Mouse (Mus musculus) lung, embryonic 16.5 days (tissue): ENCODE results near the gene Ech1. TPM values are rescaled to one million over a fixed set of nuclear protein-coding genes. Genes with fewer than 3 reads are reported as not detected.

ENCODE experiments used
- ATAC-seq: fragments of 200-750 bp; cut with Nextera tagmentation; 2 replicates; pipeline ENCODE4 v1.8.0; 2017; ENCODE audit warnings: low read depth, mild to moderate bottlenecking, moderate library complexity
- H3K27ac ChIP-seq: fragments of 300-500 bp; sonication (generic); 2 replicates; pipeline ENCODE4 v1.5.1; 2014; ENCODE audit warnings: mild to moderate bottlenecking, control low read depth, low read length
- H3K27me3 ChIP-seq: fragments of 300-500 bp; sonication (generic); 2 replicates; pipeline ENCODE4 v1.6.1; 2014; ENCODE audit warnings: low read depth, low read length, mixed read lengths; ENCODE audit not compliant: control insufficient read depth, insufficient read depth
- H3K36me3 ChIP-seq: fragments of 300-500 bp; sonication (generic); 2 replicates; pipeline ENCODE4 v1.6.1; 2014; ENCODE audit warnings: low read length; ENCODE audit not compliant: control insufficient read depth, insufficient read depth
- H3K4me1 ChIP-seq: fragments of 300-500 bp; sonication (generic); replicated peaks from 2 replicates; pipeline ENCODE4 v1.6.1; 2014; ENCODE audit warnings: low read length, mixed read lengths; ENCODE audit not compliant: control insufficient read depth, insufficient read depth
- H3K4me2 ChIP-seq: fragments of 300-500 bp; sonication (generic); 2 replicates; pipeline ENCODE4 v1.6.1; 2014; ENCODE audit warnings: low read depth, low read length, control low read depth
- H3K4me3 ChIP-seq: fragments of 300-500 bp; sonication (generic); 2 replicates; pipeline ENCODE4 v1.5.1; 2014; ENCODE audit warnings: mild to moderate bottlenecking, low read length, control low read depth
- H3K9ac ChIP-seq: fragments of 300-500 bp; sonication (generic); 2 replicates; pipeline ENCODE4 v1.6.1; 2014; ENCODE audit warnings: low read length, control low read depth
- H3K9me3 ChIP-seq: fragments of 300-500 bp; sonication (generic); 2 replicates; pipeline ENCODE4 v1.6.1; 2016; ENCODE audit warnings: low read length; ENCODE audit not compliant: control insufficient read depth
- WGBS: fragments of 180-500 bp; shearing (Covaris S2); extraction: QIAGEN DNeasy Blood & Tissue Kit; methylation state at CpG from one replicate; pipeline ENCODE4 v1.1.7; 2014; 5-methylcytosine and 5-hydroxymethylcytosine counted together
- polyA plus RNA-seq: library from polyadenylated mRNA; unstranded; fragments of >200 nt; fragmentation: Nextera tagmentation; extraction: Ambion mirVana; gene quantifications from 2 replicates; pipeline ENCODE4 v1.2.1, GENCODE M21; 2015

Ech1 gene
- polyA plus RNA-seq, 1 experiment from 2014 or later = 184 TPM

GRCm38 (mm10) chr7:28801451-28801850, 23.6 kb upstream of the Ech1 start:
- H3K27me3 ChIP-seq = no peaks in the 10 kb centered on the region
- H3K27ac ChIP-seq = peak overlapping the region; percentile 98
- H3K4me2 ChIP-seq = no peak overlapping the region; the same call in 1 of the 2 replicates
- H3K4me3 ChIP-seq = no peak overlapping the region
- 49% methylated on average over 3 of the region's 3 CpGs for WGBS
- no peaks in the 10 kb centered on the region for H3K36me3 ChIP-seq
- H3K4me1 ChIP-seq = peaks cover 36% of the 10 kb centered on the region
- H3K9me3 ChIP-seq = no peaks in the 10 kb centered on the region
- H3K9ac ChIP-seq = no peak overlapping the region
- no peak for ATAC-seq

- Histone ChIP-seq H3K27ac (peak overlapping the region; percentile 98), H3K36me3 (no peaks in the 10 kb centered on the region), H3K4me1 (peaks cover 32% of the 10 kb centered on the region), H3K4me3 (no peak overlapping the region), H3K9ac (peak overlapping the region; percentile 38), H3K9me3 (no peaks in the 10 kb centered on the region), H3K4me2 (peak overlapping the region; percentile 38), H3K27me3 (no peaks in the 10 kb centered on the region)
- peak; percentile 85 for ATAC-seq
- WGBS = 13% methylated on average over 10 of the region's 10 CpGs
Measured at GRCm38 (mm10) chr7:28801901-28802670, 22.9 kb upstream of the Ech1 start.

GRCm38 (mm10) chr7:28802846-28803588, 22.0 kb upstream of the Ech1 start:
- Histone ChIP-seq H3K27me3 (no peaks in the 10 kb centered on the region), H3K4me1 (peaks cover 37% of the 10 kb centered on the region), H3K4me2 (peak overlapping the region; percentile 38), H3K9ac (peak overlapping the region; percentile 38), H3K4me3 (0 out of 2 replicates have a peak overlapping the region, but pooled peaks have one; percentile 2), H3K9me3 (no peaks in the 10 kb centered on the region), H3K27ac (peak overlapping the region; percentile 98), H3K36me3 (no peaks in the 10 kb centered on the region)
- ATAC-seq = peak; percentile 79
- 8% methylated on average over 10 of the region's 10 CpGs for WGBS

GRCm38 (mm10) chr7:28803756-28804155, 21.3 kb upstream of the Ech1 start:
- Histone ChIP-seq H3K27me3 (no peaks in the 10 kb centered on the region), H3K9me3 (no peaks in the 10 kb centered on the region), H3K9ac (peak overlapping the region; percentile 22; the same call in 1 of the 2 replicates), H3K4me2 (no peak overlapping the region; the same call in 1 of the 2 replicates), H3K27ac (peak overlapping the region; percentile 98), H3K4me1 (peaks cover 40% of the 10 kb centered on the region), H3K36me3 (no peaks in the 10 kb centered on the region), H3K4me3 (no peak overlapping the region)
- ATAC-seq = no peak
- 27% methylated on average over 4 of the region's 4 CpGs for WGBS

GRCm38 (mm10) chr7:28806869-28807268, 18.1 kb upstream of the Ech1 start:
- H3K9ac ChIP-seq = no peak overlapping the region
- no peak overlapping the region for H3K4me2 ChIP-seq
- ATAC-seq = no peak
- peaks cover 32% of the 10 kb centered on the region for H3K4me1 ChIP-seq
- H3K9me3 ChIP-seq = no peaks in the 10 kb centered on the region
- H3K4me3 ChIP-seq = no peak overlapping the region
- no peak overlapping the region for H3K27ac ChIP-seq
- no peaks in the 10 kb centered on the region for H3K27me3 ChIP-seq
- H3K36me3 ChIP-seq = no peaks in the 10 kb centered on the region
- WGBS = 76% methylated on average over 4 of the region's 4 CpGs

- no peaks in the 10 kb centered on the region for H3K27me3 ChIP-seq
- ATAC-seq = no peak
- H3K4me3 ChIP-seq = peak overlapping the region; percentile 84
- peaks cover 7% of the 10 kb centered on the region for H3K36me3 ChIP-seq
- WGBS = 37% methylated on average over 7 of the region's 8 CpGs
- peak overlapping the region; percentile 100 for H3K27ac ChIP-seq
- H3K4me1 ChIP-seq = peaks cover 33% of the 10 kb centered on the region
- H3K4me2 ChIP-seq = peak overlapping the region; percentile 98
- peak overlapping the region; percentile 98 for H3K9ac ChIP-seq
- no peaks in the 10 kb centered on the region for H3K9me3 ChIP-seq
Measured at GRCm38 (mm10) chr7:28807641-28808220, 17.3 kb upstream of the Ech1 start.

GRCm38 (mm10) chr7:28808221-28808941, 16.6 kb upstream of the Ech1 start, which contains the start of gene Hnrnpl:
Gene Hnrnpl (plus strand): TSS chr7:28808541.
- 3% methylated on average over 35 of the region's 35 CpGs for WGBS
- ATAC-seq = peak; percentile 18
- Histone ChIP-seq H3K27ac (peak within 1 kb of the TSS; percentile 100), H3K9ac (peak within 1 kb of the TSS; percentile 98), H3K27me3 (no peaks in the 10 kb centered on the region), H3K4me2 (peak within 1 kb of the TSS; percentile 98), H3K9me3 (no peaks in the 10 kb centered on the region), H3K4me1 (peaks cover 33% of the 10 kb centered on the region), H3K36me3 (peaks cover 12% of the 10 kb centered on the region), H3K4me3 (peak within 1 kb of the TSS; percentile 84)

GRCm38 (mm10) chr7:28808957-28809393, 16.0 kb upstream of the Ech1 start:
- peaks cover 18% of the 10 kb centered on the region for H3K36me3 ChIP-seq
- H3K4me2 ChIP-seq = peak overlapping the region; percentile 98
- peak overlapping the region; percentile 84 for H3K4me3 ChIP-seq
- peak overlapping the region; percentile 100 for H3K27ac ChIP-seq
- no peaks in the 10 kb centered on the region for H3K27me3 ChIP-seq
- 0% methylated on average over 21 of the region's 32 CpGs for WGBS
- no peaks in the 10 kb centered on the region for H3K9me3 ChIP-seq
- H3K4me1 ChIP-seq = peaks cover 33% of the 10 kb centered on the region
- peak; percentile 72 for ATAC-seq
- peak overlapping the region; percentile 98 for H3K9ac ChIP-seq
